Mouse (Mus musculus): ENCODE measurements around the gene Nfil3.

- TF ChIP-seq POLR2A (IDR thresholded peaks at IDR 0.05; ENCODE audit: low read depth, low read length) (no peak), CTCF (IDR thresholded peaks at IDR 0.05; ENCODE audit: borderline replicate concordance, insufficient read depth, low read length) (no peak)
These were observed 18.0 kb downstream of the Nfil3 start for GRCm38 (mm10) chr13:52962922-52963321.
